Mouse (Mus musculus): Measurements from ENCODE around the gene Mta2. TPM values are rescaled to one million over a fixed set of nuclear protein-coding genes. Genes with fewer than 3 reads are reported as not detected.

Mta2 gene
- polyA plus RNA-seq, 1 experiment from 2014 or later, result 164 TPM

- ATAC-seq (ENCODE audit: low read depth), result no peak
- WGBS, result 83% methylated on average over 2 of the region's 2 CpGs
- Histone ChIP-seq H3K27ac (ENCODE audit: low read length) (no peak overlapping the region), H3K4me2 (ENCODE audit: low read depth, low read length) (no peak overlapping the region), H3K9me3 (ENCODE audit: control insufficient read depth, low read length) (no peaks in the 10 kb centered on the region), H3K27me3 (ENCODE audit: control insufficient read depth, insufficient read depth, low read depth, low read length) (no peaks in the 10 kb centered on the region), H3K4me3 (ENCODE audit: low read length) (no peak overlapping the region), H3K9ac (ENCODE audit: low read length) (no peak overlapping the region), H3K4me1 (replicated peaks; ENCODE audit: control insufficient read depth, insufficient read depth, low read length) (peaks cover 10% of the 10 kb centered on the region), H3K36me3 (ENCODE audit: control insufficient read depth, insufficient read depth, low read length) (peaks cover 10% of the 10 kb centered on the region)
Measured at GRCm38 (mm10) chr19:8926766-8927165, 14.9 kb upstream of the Mta2 start.

- ATAC-seq (ENCODE audit: low read depth), result no peak
- Histone ChIP-seq H3K4me1 (replicated peaks; ENCODE audit: control insufficient read depth, insufficient read depth, low read length) (peaks cover 9% of the 10 kb centered on the region), H3K36me3 (ENCODE audit: control insufficient read depth, insufficient read depth, low read length) (peaks cover 10% of the 10 kb centered on the region), H3K27ac (ENCODE audit: low read length) (no peak overlapping the region), H3K4me2 (ENCODE audit: low read depth, low read length) (no peak overlapping the region), H3K9me3 (ENCODE audit: control insufficient read depth, low read length) (no peaks in the 10 kb centered on the region), H3K27me3 (ENCODE audit: control insufficient read depth, insufficient read depth, low read depth, low read length) (no peaks in the 10 kb centered on the region), H3K9ac (ENCODE audit: low read length) (no peak overlapping the region), H3K4me3 (ENCODE audit: low read length) (no peak overlapping the region)
- 85% methylated on average over 12 of the region's 12 CpGs for WGBS
Measured at GRCm38 (mm10) chr19:8927891-8928525, 13.7 kb upstream of the Mta2 start.

- no peaks in the 10 kb centered on the region for H3K27me3 ChIP-seq (ENCODE audit: control insufficient read depth, insufficient read depth, low read depth, low read length)
- H3K4me3 ChIP-seq (ENCODE audit: low read length), result peak overlapping the region; percentile 82
- H3K4me1 ChIP-seq (replicated peaks; ENCODE audit: control insufficient read depth, insufficient read depth, low read length), result peaks cover 9% of the 10 kb centered on the region
- peak; percentile 12 for ATAC-seq (ENCODE audit: low read depth)
- H3K36me3 ChIP-seq (ENCODE audit: control insufficient read depth, insufficient read depth, low read length), result peaks cover 16% of the 10 kb centered on the region
- peak overlapping the region; percentile 89 for H3K9ac ChIP-seq (ENCODE audit: low read length)
- no peaks in the 10 kb centered on the region for H3K9me3 ChIP-seq (ENCODE audit: control insufficient read depth, low read length)
- H3K27ac ChIP-seq (ENCODE audit: low read length), result peak overlapping the region; percentile 95
- H3K4me2 ChIP-seq (ENCODE audit: low read depth, low read length), result peak overlapping the region; percentile 81
- WGBS, result 28% methylated on average over 16 of the region's 16 CpGs
Measured at GRCm38 (mm10) chr19:8928689-8929223, 12.9 kb upstream of the Mta2 start.

- under 1% methylated on average over 51 of the region's 74 CpGs for WGBS
- Histone ChIP-seq H3K4me2 (ENCODE audit: low read depth, low read length) (peak within 1 kb of the TSS; percentile 81), H3K27me3 (ENCODE audit: control insufficient read depth, insufficient read depth, low read depth, low read length) (no peaks in the 10 kb centered on the region), H3K4me3 (ENCODE audit: low read length) (peak within 1 kb of the TSS; percentile 82), H3K9ac (ENCODE audit: low read length) (peak within 1 kb of the TSS; percentile 89), H3K4me1 (replicated peaks; ENCODE audit: control insufficient read depth, insufficient read depth, low read length) (peaks cover 9% of the 10 kb centered on the region), H3K9me3 (ENCODE audit: control insufficient read depth, low read length) (no peaks in the 10 kb centered on the region), H3K36me3 (ENCODE audit: control insufficient read depth, insufficient read depth, low read length) (peaks cover 20% of the 10 kb centered on the region), H3K27ac (ENCODE audit: low read length) (peak within 1 kb of the TSS; percentile 95)
- peak; percentile 90 for ATAC-seq (ENCODE audit: low read depth)
Measured at GRCm38 (mm10) chr19:8929224-8930088, 12.2 kb upstream of the Mta2 start, which contains the start of the genes Rom1 and Eml3. Gene Rom1 (minus strand): TSS chr19:8929356. Gene Eml3 (plus strand): TSS chr19:8929552.

GRCm38 (mm10) chr19:8930117-8930516 is 11.6 kb upstream of the Mta2 start:
- Histone ChIP-seq H3K27me3 (ENCODE audit: control insufficient read depth, insufficient read depth, low read depth, low read length) (no peaks in the 10 kb centered on the region), H3K4me1 (replicated peaks; ENCODE audit: control insufficient read depth, insufficient read depth, low read length) (peaks cover 9% of the 10 kb centered on the region), H3K27ac (ENCODE audit: low read length) (peak overlapping the region; percentile 95), H3K36me3 (ENCODE audit: control insufficient read depth, insufficient read depth, low read length) (peaks cover 24% of the 10 kb centered on the region), H3K9me3 (ENCODE audit: control insufficient read depth, low read length) (no peaks in the 10 kb centered on the region), H3K4me2 (ENCODE audit: low read depth, low read length) (peak overlapping the region; percentile 81), H3K4me3 (ENCODE audit: low read length) (peak overlapping the region; percentile 82), H3K9ac (ENCODE audit: low read length) (peak overlapping the region; percentile 89)
- WGBS, result 2% methylated on average over 11 of the region's 11 CpGs
- ATAC-seq (ENCODE audit: low read depth), result no peak

GRCm38 (mm10) chr19:8930771-8931170 is 10.9 kb upstream of the Mta2 start:
- Histone ChIP-seq H3K27me3 (ENCODE audit: control insufficient read depth, insufficient read depth, low read depth, low read length) (no peaks in the 10 kb centered on the region), H3K27ac (ENCODE audit: low read length) (no peak overlapping the region), H3K4me3 (ENCODE audit: low read length) (peak overlapping the region; percentile 82), H3K36me3 (ENCODE audit: control insufficient read depth, insufficient read depth, low read length) (peaks cover 24% of the 10 kb centered on the region), H3K4me1 (replicated peaks; ENCODE audit: control insufficient read depth, insufficient read depth, low read length) (peaks cover 9% of the 10 kb centered on the region), H3K9me3 (ENCODE audit: control insufficient read depth, low read length) (no peaks in the 10 kb centered on the region), H3K4me2 (ENCODE audit: low read depth, low read length) (peak overlapping the region; percentile 81), H3K9ac (ENCODE audit: low read length) (peak overlapping the region; percentile 89)
- WGBS, result 74% methylated on average over 7 of the region's 7 CpGs
- ATAC-seq (ENCODE audit: low read depth), result no peak

- H3K36me3 ChIP-seq (ENCODE audit: control insufficient read depth, insufficient read depth, low read length), result peaks cover 25% of the 10 kb centered on the region
- WGBS, result 85% methylated on average over 2 of the region's 2 CpGs
Measured at GRCm38 (mm10) chr19:8936736-8937135, 4.9 kb upstream of the Mta2 start.

GRCm38 (mm10) chr19:8940526-8941133 is 1.0 kb upstream of the Mta2 start:
- Histone ChIP-seq H3K4me2 (ENCODE audit: low read depth, low read length) (no peak overlapping the region), H3K4me3 (ENCODE audit: low read length) (no peak overlapping the region), H3K9ac (ENCODE audit: low read length) (peak overlapping the region; percentile 58), H3K9me3 (ENCODE audit: control insufficient read depth, low read length) (no peaks in the 10 kb centered on the region), H3K27ac (ENCODE audit: low read length) (no peak overlapping the region), H3K4me1 (replicated peaks; ENCODE audit: control insufficient read depth, insufficient read depth, low read length) (peaks cover 31% of the 10 kb centered on the region), H3K27me3 (ENCODE audit: control insufficient read depth, insufficient read depth, low read depth, low read length) (no peaks in the 10 kb centered on the region), H3K36me3 (ENCODE audit: control insufficient read depth, insufficient read depth, low read length) (peaks cover 19% of the 10 kb centered on the region)
- WGBS, result 81% methylated on average over 15 of the region's 15 CpGs
- no peak for ATAC-seq (ENCODE audit: low read depth)

More at GRCm38 (mm10) chr19:8936736-8937135, 4.9 kb upstream of the Mta2 start:
- Histone ChIP-seq H3K9ac (ENCODE audit: low read length) (no peak overlapping the region), H3K4me3 (ENCODE audit: low read length) (no peak overlapping the region), H3K4me1 (replicated peaks; ENCODE audit: control insufficient read depth, insufficient read depth, low read length) (peaks cover 7% of the 10 kb centered on the region), H3K9me3 (ENCODE audit: control insufficient read depth, low read length) (no peaks in the 10 kb centered on the region), H3K27me3 (ENCODE audit: control insufficient read depth, insufficient read depth, low read depth, low read length) (no peaks in the 10 kb centered on the region), H3K27ac (ENCODE audit: low read length) (no peak overlapping the region), H3K4me2 (ENCODE audit: low read depth, low read length) (no peak overlapping the region)
- no peak for ATAC-seq (ENCODE audit: low read depth)

- peaks cover 24% of the 10 kb centered on the region for H3K36me3 ChIP-seq (ENCODE audit: control insufficient read depth, insufficient read depth, low read length)
- WGBS, result 34% methylated on average over 10 of the region's 10 CpGs
Measured at GRCm38 (mm10) chr19:8941136-8941514, 550 bp upstream of the Mta2 start.

More at GRCm38 (mm10) chr19:8941136-8941514, 550 bp upstream of the Mta2 start:
- H3K27ac ChIP-seq (ENCODE audit: low read length), result peak overlapping the region; percentile 51; the same call in 1 of the 2 replicates
- no peaks in the 10 kb centered on the region for H3K9me3 ChIP-seq (ENCODE audit: control insufficient read depth, low read length)
- ATAC-seq (ENCODE audit: low read depth), result peak; percentile 15
- no peaks in the 10 kb centered on the region for H3K27me3 ChIP-seq (ENCODE audit: control insufficient read depth, insufficient read depth, low read depth, low read length)
- H3K4me2 ChIP-seq (ENCODE audit: low read depth, low read length), result peak overlapping the region; percentile 57
- peaks cover 31% of the 10 kb centered on the region for H3K4me1 ChIP-seq (replicated peaks; ENCODE audit: control insufficient read depth, insufficient read depth, low read length)
- H3K4me3 ChIP-seq (ENCODE audit: low read length), result peak overlapping the region; percentile 73
- H3K9ac ChIP-seq (ENCODE audit: low read length), result peak overlapping the region; percentile 58

All from lung, embryonic 16.5 days (tissue).